Mouse (Mus musculus) ES-Bruce4 (cell line): ENCODE measurements around the gene Rhbdl2. TPM values are rescaled to one million over a fixed set of nuclear protein-coding genes. Genes with fewer than 3 reads are reported as not detected.

Experiments used
- H3K27ac ChIP-seq: 2 replicates; pipeline ENCODE4 v1.5.1; 2012; ENCODE audit warnings: low read length, inconsistent platforms; ENCODE audit not compliant: insufficient read depth
- H3K27me3 ChIP-seq: 2 replicates; pipeline ENCODE4 v1.6.1; 2012; ENCODE audit warnings: mild to moderate bottlenecking, low read length, inconsistent platforms; ENCODE audit not compliant: control insufficient read depth, poor library complexity, insufficient read depth, severe bottlenecking
- H3K36me3 ChIP-seq: 2 replicates; pipeline ENCODE4 v1.6.1; 2012; ENCODE audit warnings: inconsistent platforms, mild to moderate bottlenecking, low read length, moderate library complexity; ENCODE audit not compliant: control insufficient read depth, poor library complexity, insufficient read depth, severe bottlenecking
- H3K4me1 ChIP-seq: one replicate; pipeline ENCODE4 v1.8.1; 2011; ENCODE audit warnings: low read length; ENCODE audit not compliant: control insufficient read depth, insufficient read depth
- H3K4me3 ChIP-seq: 2 replicates; pipeline ENCODE4 v1.5.1; 2011; ENCODE audit warnings: low read depth, mild to moderate bottlenecking, low read length
- H3K9ac ChIP-seq: 2 replicates; pipeline ENCODE4 v1.6.1; 2012; ENCODE audit warnings: low read depth, mild to moderate bottlenecking, inconsistent platforms; ENCODE audit not compliant: poor library complexity, severe bottlenecking
- H3K9me3 ChIP-seq: replicated peaks from 2 replicates; pipeline ENCODE4 v1.6.1; 2012; ENCODE audit warnings: mild to moderate bottlenecking, low read length, inconsistent platforms; ENCODE audit not compliant: control insufficient read depth, poor library complexity, insufficient read depth, severe bottlenecking
- CTCF ChIP-seq: IDR thresholded peaks from one replicate; pipeline ENCODE4 v1.8.1; 2011; ENCODE audit warnings: low read depth, low read length
- EP300 ChIP-seq: IDR thresholded peaks from 2 replicates; pipeline ENCODE4 v1.6.1; 2011; ENCODE audit warnings: low read depth, low read length; ENCODE audit not compliant: insufficient read depth
- POLR2A ChIP-seq: IDR thresholded peaks from one replicate; pipeline ENCODE4 v1.8.1; 2011; ENCODE audit warnings: low read length; ENCODE audit not compliant: insufficient read depth
- polyA plus RNA-seq: library from polyadenylated mRNA; stranded (reverse); fragments of >200 nt; gene quantifications from 2 replicates; pipeline ENCODE4 v1.2.4, GENCODE M21; 2011; ENCODE audit warnings: low read depth; ENCODE audit not compliant: missing spikeins, insufficient read depth, insufficient read length

Gene Rhbdl2
- polyA plus RNA-seq, 1 experiment, result 0.78 TPM

DNA sequence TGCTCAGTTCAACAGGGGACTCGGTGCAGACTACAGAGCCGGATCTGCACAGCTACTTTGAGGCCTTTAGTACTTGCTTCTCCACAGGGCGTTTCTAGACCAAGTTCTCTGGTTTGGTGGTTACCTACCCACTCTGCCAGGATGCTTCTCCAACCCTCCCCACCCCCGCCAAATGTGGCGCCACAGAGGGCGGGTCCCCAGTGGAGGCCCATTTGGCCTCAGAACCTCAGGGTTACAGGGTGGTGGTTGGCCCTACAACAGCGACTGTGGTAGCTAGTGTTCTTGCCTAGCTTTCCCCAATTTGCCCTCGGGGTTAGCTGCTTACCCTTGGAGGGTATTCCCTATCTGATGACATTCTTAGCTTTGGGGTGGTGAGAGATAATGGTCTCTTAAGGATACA is 54.5 kb downstream of the Rhbdl2 start:
- Histone ChIP-seq H3K4me1 (no peaks in the 10 kb centered on the region), H3K4me3 (no peak overlapping the region), H3K9ac (no peak overlapping the region), H3K36me3 (no peaks in the 10 kb centered on the region), H3K27ac (no peak overlapping the region), H3K9me3 (peaks cover 3% of the 10 kb centered on the region), H3K27me3 (no peaks in the 10 kb centered on the region)
- TF ChIP-seq CTCF (no peak), EP300 (no peak), POLR2A (no peak)

DNA sequence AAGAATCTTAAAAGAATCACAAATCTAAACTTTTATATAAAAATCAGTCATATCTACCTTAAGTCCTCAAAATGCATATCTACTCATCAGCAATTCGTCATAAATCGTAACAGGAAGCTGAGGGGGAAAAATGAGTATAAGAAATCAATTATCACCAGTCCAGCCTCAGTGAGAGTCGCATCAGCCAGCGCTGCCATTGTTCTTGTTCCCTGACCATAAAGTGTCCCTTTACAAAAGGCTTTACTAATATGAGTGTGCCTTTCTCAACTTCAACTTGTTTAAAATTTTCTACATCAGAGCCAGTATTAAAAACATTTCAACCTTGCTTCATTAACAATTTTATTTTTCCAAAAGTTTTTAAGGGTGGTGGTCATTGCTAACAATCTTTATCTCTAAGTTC is 69.2 kb downstream of the Rhbdl2 start:
- TF ChIP-seq CTCF (no peak), EP300 (no peak), POLR2A (no peak)
- H3K36me3 ChIP-seq, result no peaks in the 10 kb centered on the region
- H3K27me3 ChIP-seq, result no peaks in the 10 kb centered on the region
- no peak overlapping the region for H3K9ac ChIP-seq
- H3K27ac ChIP-seq, result no peak overlapping the region
- H3K4me3 ChIP-seq, result no peak overlapping the region
- H3K4me1 ChIP-seq, result no peaks in the 10 kb centered on the region
- peaks cover 5% of the 10 kb centered on the region; the same call in 1 of the 2 replicates for H3K9me3 ChIP-seq

DNA sequence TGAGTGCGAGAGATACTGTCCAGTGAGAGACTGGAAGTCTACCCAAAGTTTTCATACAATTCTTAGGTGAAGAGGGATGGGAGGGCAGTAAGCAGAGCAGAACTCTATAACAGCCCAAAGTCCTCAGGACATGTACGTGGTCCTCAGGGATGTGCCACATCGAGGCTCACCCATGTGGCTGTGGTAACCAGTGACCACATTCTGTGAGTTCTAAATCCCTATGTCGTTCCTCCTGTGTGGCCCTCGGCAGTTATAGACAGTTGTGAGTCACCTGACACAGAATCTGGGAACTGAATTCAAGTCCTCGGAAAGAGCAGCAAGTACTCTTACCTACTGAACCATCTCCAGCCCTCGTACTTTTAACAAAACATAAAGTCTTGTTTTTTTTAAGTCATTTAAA is 70.4 kb downstream of the Rhbdl2 start:
- no peak for TF ChIP-seq POLR2A
- H3K36me3 ChIP-seq, result no peaks in the 10 kb centered on the region
- H3K9me3 ChIP-seq, result no peaks in the 10 kb centered on the region; the same call in 1 of the 2 replicates
- no peaks in the 10 kb centered on the region for H3K27me3 ChIP-seq
- no peak overlapping the region for H3K9ac ChIP-seq
- H3K27ac ChIP-seq, result no peak overlapping the region
- H3K4me1 ChIP-seq, result no peaks in the 10 kb centered on the region
- H3K4me3 ChIP-seq, result no peak overlapping the region

DNA sequence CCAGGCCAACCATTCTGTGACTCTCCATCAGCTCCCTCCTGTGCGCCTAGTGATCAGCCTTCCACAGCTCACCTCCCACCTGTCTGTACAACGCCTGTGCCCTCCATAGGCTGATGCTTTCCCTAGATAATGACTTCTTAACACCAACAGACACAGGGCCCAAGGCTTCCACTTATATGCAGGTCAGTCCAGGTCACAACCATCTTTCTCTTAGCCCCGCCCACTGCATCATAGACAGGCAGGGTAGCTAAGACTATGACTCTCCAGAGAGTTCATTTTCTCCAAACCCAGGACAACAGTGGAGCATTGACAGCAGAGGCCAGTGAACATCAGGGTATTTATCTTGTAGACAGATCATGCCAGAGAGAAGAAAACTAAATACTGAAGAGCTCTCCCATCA is 71.7 kb downstream of the Rhbdl2 start, which contains the start of gene 4933427I04Rik:
4933427I04Rik (plus strand) TSS at position 301 of the 400 bp plus-strand sequence.
- no peak within 1 kb of the TSS for H3K27ac ChIP-seq
- H3K9me3 ChIP-seq, result no peaks in the 10 kb centered on the region; the same call in 1 of the 2 replicates
- H3K27me3 ChIP-seq, result no peaks in the 10 kb centered on the region
- TF ChIP-seq EP300, result no peak
- TF ChIP-seq CTCF, result no peak
- no peak for TF ChIP-seq POLR2A
- H3K9ac ChIP-seq, result no peak within 1 kb of the TSS
- H3K4me1 ChIP-seq, result no peaks in the 10 kb centered on the region
- H3K4me3 ChIP-seq, result no peak within 1 kb of the TSS
- no peaks in the 10 kb centered on the region for H3K36me3 ChIP-seq

DNA sequence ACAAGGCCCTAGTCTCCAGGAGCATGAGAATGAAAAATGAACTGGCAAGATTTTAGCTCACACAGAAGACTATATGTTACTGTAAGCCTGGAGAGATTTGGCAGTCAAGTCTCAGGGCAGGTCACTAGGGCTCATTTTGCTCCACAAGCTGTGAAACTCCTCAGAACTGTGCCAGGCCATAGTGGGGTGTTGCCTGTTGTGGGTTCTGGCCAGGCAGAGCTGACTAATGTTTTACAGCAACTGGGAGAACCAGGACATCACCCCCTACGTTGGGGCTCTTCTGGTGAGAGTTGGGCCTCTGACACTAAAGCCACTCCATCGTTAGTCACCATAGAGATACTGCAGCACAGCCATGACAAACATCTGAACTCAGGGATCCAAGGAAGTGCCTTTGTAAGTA is 72.1 kb downstream of the Rhbdl2 start:
- Histone ChIP-seq H3K36me3 (no peaks in the 10 kb centered on the region), H3K9ac (no peak overlapping the region), H3K27me3 (no peaks in the 10 kb centered on the region), H3K4me1 (no peaks in the 10 kb centered on the region), H3K9me3 (no peaks in the 10 kb centered on the region; the same call in 1 of the 2 replicates), H3K4me3 (no peak overlapping the region), H3K27ac (no peak overlapping the region)
- no peak for TF ChIP-seq CTCF

DNA sequence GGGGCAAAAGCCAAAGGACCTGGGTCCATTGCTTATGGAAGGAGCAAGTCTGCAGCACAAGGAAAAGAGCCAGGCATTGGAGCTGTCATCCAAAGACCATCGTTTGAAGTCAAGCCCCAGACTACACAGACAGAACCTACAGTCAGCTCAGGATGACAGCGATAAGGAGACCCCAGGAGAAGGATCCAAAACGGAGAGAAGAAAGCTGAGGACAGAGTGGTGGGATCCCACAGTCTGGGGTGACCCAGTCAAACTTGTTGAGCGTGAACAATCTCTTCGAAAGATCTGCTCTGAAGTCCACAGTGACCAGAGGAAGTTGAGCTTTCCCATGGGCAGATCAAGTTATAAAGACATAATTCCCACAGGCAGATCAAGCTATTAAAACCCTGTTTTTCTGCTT is 72.9 kb downstream of the Rhbdl2 start:
- Histone ChIP-seq H3K27me3 (no peaks in the 10 kb centered on the region), H3K27ac (no peak overlapping the region), H3K36me3 (no peaks in the 10 kb centered on the region), H3K9ac (no peak overlapping the region), H3K9me3 (no peaks in the 10 kb centered on the region; the same call in 1 of the 2 replicates), H3K4me1 (no peaks in the 10 kb centered on the region), H3K4me3 (no peak overlapping the region)
- no peak for TF ChIP-seq EP300
- no peak for TF ChIP-seq CTCF

Other genes starting within 250 kb of the Rhbdl2 start
- gene Macf1, start 103.5 kb upstream of the Rhbdl2 start, polyA plus RNA-seq, result 251 and 257 TPM in 2 replicates
- gene Ndufs5, start 69.7 kb upstream of the Rhbdl2 start, polyA plus RNA-seq, result 130 and 166 TPM in 2 replicates
- 37.6 and 39.4 TPM in 2 replicates for gene Akirin1, start 37.5 kb upstream of the Rhbdl2 start, polyA plus RNA-seq
- not detected in 2 replicates for gene 4933427I04Rik, start 71.8 kb downstream of the Rhbdl2 start, polyA plus RNA-seq
- 25.0 and 25.2 TPM in 2 replicates for gene Mycbp, start 117.0 kb downstream of the Rhbdl2 start, polyA plus RNA-seq
- gene Rragc, start 129.6 kb downstream of the Rhbdl2 start, polyA plus RNA-seq, result 35.0 and 50.2 TPM in 2 replicates
- gene 4930535I16Rik, start 130.1 kb downstream of the Rhbdl2 start, polyA plus RNA-seq, result not detected in 2 replicates